Mouse (Mus musculus) layer of hippocampus, adult 11-12 months (tissue): ENCODE data around the gene Lrriq4.
"Not testable (repeated sequence)": the region's sequence is repeated elsewhere in the genome, so short reads cannot be mapped to it uniquely, and the experiment has no call there.

ENCODE experiments used
- DNase-seq: peaks from one replicate; pipeline ENCODE4 v3.0.0; 2022; ENCODE audit warnings: low spot score

Lrriq4 gene

GRCm38 (mm10) chr3:30683190-30683589 lies 38.9 kb downstream of the Lrriq4 start:
- no peak for DNase-seq

GRCm38 (mm10) chr3:30687216-30687615 lies 42.9 kb downstream of the Lrriq4 start:
- no peak for DNase-seq

- no peak for DNase-seq
These were observed 46.7 kb downstream of the Lrriq4 start for GRCm38 (mm10) chr3:30690976-30691375.

- no peak for DNase-seq
These were observed 51.4 kb downstream of the Lrriq4 start for GRCm38 (mm10) chr3:30695661-30696060.

GRCm38 (mm10) chr3:30696346-30696745 lies 52.0 kb downstream of the Lrriq4 start:
- DNase-seq: peak; percentile 64

- no peak for DNase-seq
These were observed 53.6 kb downstream of the Lrriq4 start for GRCm38 (mm10) chr3:30697891-30698290.

GRCm38 (mm10) chr3:30699711-30700505 lies 55.6 kb downstream of the Lrriq4 start, which contains the start of gene Lrrc31:
Lrrc31 (minus strand) TSS chr3:30699843.
- DNase-seq: not testable (repeated sequence)

- no peak for DNase-seq
These were observed 61.7 kb downstream of the Lrriq4 start for GRCm38 (mm10) chr3:30705977-30706376.

- no peak for DNase-seq
These were observed 62.4 kb downstream of the Lrriq4 start for GRCm38 (mm10) chr3:30706614-30707276.

GRCm38 (mm10) chr3:30710191-30710590 lies 65.9 kb downstream of the Lrriq4 start:
- no peak for DNase-seq

GRCm38 (mm10) chr3:30713334-30713733 lies 69.0 kb downstream of the Lrriq4 start:
- DNase-seq: no peak

GRCm38 (mm10) chr3:30718649-30719048 lies 74.3 kb downstream of the Lrriq4 start:
- DNase-seq: no peak
